Mouse (Mus musculus) embryonic fibroblast, embryonic 13.5 days (primary cell): ENCODE measurements around the gene BC048403.
"Not testable (repeated sequence)": the region's sequence is repeated elsewhere in the genome, so short reads cannot be mapped to it uniquely, and the experiment has no call there.

Source experiments
- CTCF ChIP-seq: IDR thresholded peaks from 2 replicates; pipeline ENCODE4 v1.5.1; 2011; ENCODE audit warnings: mild to moderate bottlenecking, control low read depth, low read length, moderate library complexity, borderline replicate concordance; ENCODE audit not compliant: insufficient read depth
- POLR2A ChIP-seq: IDR thresholded peaks from 2 replicates; pipeline ENCODE4 v1.6.1; 2011; ENCODE audit warnings: low read depth, mild to moderate bottlenecking, control low read depth, low read length, moderate library complexity

DNA sequence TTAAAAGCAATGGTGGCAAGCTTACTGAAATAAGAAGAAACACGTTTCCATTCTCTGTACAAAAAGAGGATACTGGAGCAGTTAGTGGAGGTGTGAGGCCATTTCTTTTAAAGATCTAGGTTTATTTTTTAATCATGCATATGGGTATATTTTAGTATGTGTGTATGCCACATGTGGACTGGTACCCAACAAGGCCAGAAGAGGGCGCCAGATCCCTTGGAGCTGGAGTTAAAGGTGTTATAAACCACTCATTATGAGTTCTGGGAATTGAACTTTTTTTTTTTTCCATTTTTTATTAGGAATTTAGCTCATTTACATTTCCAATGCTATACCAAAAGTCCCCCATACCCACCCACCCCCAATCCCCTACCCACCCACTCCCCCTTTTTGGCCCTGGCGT is 27.6 kb downstream of the BC048403 start:
- TF ChIP-seq POLR2A, CTCF: not testable (repeated sequence)
